In the genomic region with DNA sequence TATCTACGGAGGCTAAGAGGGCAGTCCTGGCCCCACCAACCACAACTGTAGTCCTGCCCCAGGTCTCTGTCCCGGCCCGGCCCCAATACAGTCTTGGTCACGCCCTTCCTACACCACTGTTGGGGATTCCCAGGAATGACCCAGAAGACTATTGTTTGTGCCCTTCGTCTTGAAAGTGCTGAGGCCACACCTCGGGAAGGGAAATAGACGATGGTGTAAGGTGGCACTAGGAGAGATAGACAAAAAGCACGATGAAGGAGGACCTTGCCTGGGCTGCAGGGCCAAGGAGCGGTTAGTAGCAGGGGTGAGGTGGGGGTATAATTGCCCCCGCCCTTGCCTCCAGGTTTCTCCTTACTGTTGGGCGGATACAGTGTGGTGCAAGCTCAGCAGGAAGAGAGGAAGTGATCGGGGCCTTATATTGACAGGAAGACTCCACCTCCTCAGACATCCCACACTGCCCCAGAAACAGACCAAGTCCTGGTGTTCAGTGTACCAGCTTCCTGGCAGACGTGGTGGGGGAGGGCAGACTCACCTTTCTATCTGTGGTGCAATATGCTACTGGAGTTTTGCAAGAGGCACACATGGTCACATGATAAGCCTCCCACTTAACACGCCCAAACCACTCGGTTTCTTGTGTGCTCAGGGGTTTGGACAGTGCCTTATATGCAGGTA, we compare ENCODE assay signal across 10 mouse cellular contexts. TPM values are rescaled to one million over a fixed set of nuclear protein-coding genes. Genes with fewer than 3 reads are reported as not detected.
DNase-seq lines count a peak whose midpoint lies in the region; ATAC-seq and TF ChIP-seq lines count a peak whose summit lies in the region.
"Had no signal": no experiment of that assay in that cellular context is flagged by ENCODE, and none has a peak within 500 bp of the region (broad histone marks: within the 10 kb centered on the region; RNA-seq: fewer than 3 reads in every experiment).

TSS of gene Gstp3 (minus strand) at position 501 of the 672 bp plus-strand sequence.

- no peak within 1 kb of the TSS for H3K27ac ChIP-seq in kidney, postnatal 0 days
- H3K27ac ChIP-seq in midbrain, postnatal 0 days (ENCODE audit: low read depth, low read length): no peak within 1 kb of the TSS
- H3K27ac ChIP-seq: embryonic facial prominence, embryonic 12.5 days had no signal

- H3K4me2 ChIP-seq in kidney, postnatal 0 days (ENCODE audit: low read length): no peak within 1 kb of the TSS
- H3K4me2 ChIP-seq in midbrain, postnatal 0 days (ENCODE audit: low read depth, low read length, poor library complexity, severe bottlenecking): no peak within 1 kb of the TSS
- H3K4me2 ChIP-seq: embryonic facial prominence, embryonic 12.5 days; midbrain, embryonic 11.5 days had no signal

- peaks cover 4% of the 10 kb centered on the region; the same call in 1 of the 2 replicates for H3K4me1 ChIP-seq in kidney, postnatal 0 days (replicated peaks; ENCODE audit: insufficient read depth, low read length)
- no peaks in the 10 kb centered on the region for H3K4me1 ChIP-seq in midbrain, postnatal 0 days (ENCODE audit: insufficient read depth, low read length)

- no peaks in the 10 kb centered on the region for H3K9me3 ChIP-seq in kidney, postnatal 0 days (replicated peaks; ENCODE audit: low read length)
- H3K9me3 ChIP-seq in midbrain, postnatal 0 days (ENCODE audit: low read length): no peaks in the 10 kb centered on the region
- H3K9me3 ChIP-seq: embryonic facial prominence, embryonic 12.5 days had no signal

- H3K9ac ChIP-seq in kidney, postnatal 0 days (ENCODE audit: low read depth, low read length): no peak within 1 kb of the TSS
- no peak within 1 kb of the TSS for H3K9ac ChIP-seq in midbrain, postnatal 0 days (replicated peaks; ENCODE audit: low read length, poor library complexity, severe bottlenecking)
- H3K9ac ChIP-seq: embryonic facial prominence, embryonic 12.5 days had no signal

- WGBS in kidney, postnatal 0 days: 78% methylated on average over 15 of the region's 15 CpGs
- 86% methylated on average over 15 of the region's 15 CpGs for WGBS in midbrain, postnatal 0 days

- no peak for TF ChIP-seq CTCF in kidney, postnatal 0 days (IDR thresholded peaks at IDR 0.05; ENCODE audit: low read depth)
- no peak for TF ChIP-seq CTCF in midbrain, postnatal 0 days (IDR thresholded peaks at IDR 0.05)

- no peak within 1 kb of the TSS for H3K4me3 ChIP-seq in kidney, postnatal 0 days (replicated peaks; ENCODE audit: low read depth, low read length)
- no peak within 1 kb of the TSS for H3K4me3 ChIP-seq in midbrain, postnatal 0 days (ENCODE audit: low read depth, low read length)
- H3K4me3 ChIP-seq: embryonic facial prominence, embryonic 12.5 days had no signal

- H3K36me3 ChIP-seq in kidney, postnatal 0 days (ENCODE audit: insufficient read depth, low read length): no peaks in the 10 kb centered on the region
- no peaks in the 10 kb centered on the region for H3K36me3 ChIP-seq in midbrain, postnatal 0 days (ENCODE audit: insufficient read depth, low read length)
- H3K36me3 ChIP-seq: embryonic facial prominence, embryonic 12.5 days had no signal

- 0 out of 2 replicates have a peak, but pooled peaks have one; percentile 13 for ATAC-seq in kidney, postnatal 0 days (replicated peaks; ENCODE audit: low FRiP score, low read depth)
- no peak for ATAC-seq in midbrain, postnatal 0 days (ENCODE audit: low FRiP score)

- no peak for DNase-seq in kidney, postnatal 0 days (ENCODE audit: low spot score)
- DNase-seq in kidney, postnatal 4 days: no peak
- peak; percentile 72 for DNase-seq in gonadal fat pad, adult 2 months (ENCODE audit: low read depth)
- DNase-seq in lung, postnatal 10 days: peak; percentile 61
- DNase-seq in thymus, postnatal 36 days: peak; percentile 31 to 67
- DNase-seq in gastrocnemius, adult 8-10 months (ENCODE audit: low spot score in 2 of 2): no peak
- DNase-seq in frontal cortex, postnatal 10 days (ENCODE audit: low spot score in 2 of 2): no peak
- no peak for DNase-seq in midbrain, postnatal 0 days (ENCODE audit: low spot score)

- no peaks in the 10 kb centered on the region for H3K27me3 ChIP-seq in kidney, postnatal 0 days (ENCODE audit: insufficient read depth, low read length)
- no peaks in the 10 kb centered on the region for H3K27me3 ChIP-seq in midbrain, postnatal 0 days (ENCODE audit: insufficient read depth, low read length)
- H3K27me3 ChIP-seq: embryonic facial prominence, embryonic 12.5 days had no signal

RNA-seq across cellular contexts. Expression of gene Gstp3, which starts in this region (rescaled TPM):
- not detected in 2 replicates for polyA plus RNA-seq in kidney, postnatal 0 days (2015; fragmentation: Nextera tagmentation; extraction: Ambion mirVana)
- 0.93 and 3.0 TPM in 2 replicates for polyA plus RNA-seq in gonadal fat pad, adult 2 months (2012; rRNA removed)
- not detected for total RNA-seq in gastrocnemius, adult 8-10 months (2022)
- total RNA-seq in midbrain, postnatal 0 days (2014; rRNA removed): not detected in 2 replicates
- not detected in 2 replicates for polyA plus RNA-seq in midbrain, postnatal 0 days (2015; fragmentation: Nextera tagmentation; extraction: Ambion mirVana)
- polyA plus RNA-seq: embryonic facial prominence, embryonic 12.5 days; midbrain, embryonic 11.5 days had no signal

Comparison
In these comparisons a context has a peak if more than half of its experiments do, and no peak if none do; other contexts are left out.
1. Peak in ATAC-seq in kidney, postnatal 0 days; RNA of the gene not detected or under 1 TPM.
2. DNase-seq: peak in gonadal fat pad, adult 2 months (single experiment), lung, postnatal 10 days (single experiment) and thymus, postnatal 36 days (2 of 2); none in kidney, postnatal 0 days (single experiment), kidney, postnatal 4 days (0 of 2), gastrocnemius, adult 8-10 months (0 of 2), frontal cortex, postnatal 10 days (0 of 2) and midbrain, postnatal 0 days (single experiment).